Mouse (Mus musculus): Measurements from ENCODE around the gene Ttc4. TPM values are rescaled to one million over a fixed set of nuclear protein-coding genes. Genes with fewer than 3 reads are reported as not detected.

The Ttc4 gene
- polyA plus RNA-seq (2014; fragmentation: Illumina TruSeq; extraction: RNeasy Lipid Tissue Mini Kit (QIAGEN cat#74804); ENCODE audit: low read depth, low replicate concordance) = 28.8 TPM

DNA sequence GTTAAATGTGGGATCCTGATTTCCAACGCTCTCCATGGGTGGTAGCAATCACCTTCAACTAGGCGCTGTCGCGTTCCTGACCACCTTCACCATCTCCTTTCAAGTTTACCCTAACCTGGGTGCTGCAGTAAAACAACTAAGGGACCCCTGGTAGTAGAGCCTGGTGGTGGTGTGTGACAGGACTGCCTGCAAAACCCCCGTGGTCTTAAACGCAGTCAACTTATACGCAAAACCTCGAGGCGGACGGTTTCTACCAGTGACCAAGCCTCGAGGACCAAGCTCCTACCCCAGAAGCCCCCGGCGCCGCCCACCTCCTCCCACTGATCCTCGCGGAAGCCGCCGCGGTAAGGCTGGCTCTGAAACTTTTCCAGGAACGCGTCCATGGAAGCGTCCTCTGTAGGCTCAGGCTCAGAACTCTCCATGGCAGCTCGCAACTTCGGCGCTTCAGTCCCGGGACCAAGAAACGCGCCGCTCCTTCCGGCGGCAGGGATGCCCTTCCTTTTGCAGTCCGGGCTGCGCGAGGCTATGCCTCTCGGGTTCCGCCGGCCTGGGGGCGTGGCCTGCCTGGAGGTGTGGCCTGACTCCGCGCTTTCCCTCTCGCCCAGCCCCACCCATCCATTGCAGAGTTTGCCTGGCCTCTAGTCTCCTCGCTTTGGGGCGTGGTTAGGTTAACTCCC, at the start of gene Ttc4:
Gene Ttc4, minus strand, starts transcription at position 503 of the 677 bp plus-strand sequence.

DNA sequence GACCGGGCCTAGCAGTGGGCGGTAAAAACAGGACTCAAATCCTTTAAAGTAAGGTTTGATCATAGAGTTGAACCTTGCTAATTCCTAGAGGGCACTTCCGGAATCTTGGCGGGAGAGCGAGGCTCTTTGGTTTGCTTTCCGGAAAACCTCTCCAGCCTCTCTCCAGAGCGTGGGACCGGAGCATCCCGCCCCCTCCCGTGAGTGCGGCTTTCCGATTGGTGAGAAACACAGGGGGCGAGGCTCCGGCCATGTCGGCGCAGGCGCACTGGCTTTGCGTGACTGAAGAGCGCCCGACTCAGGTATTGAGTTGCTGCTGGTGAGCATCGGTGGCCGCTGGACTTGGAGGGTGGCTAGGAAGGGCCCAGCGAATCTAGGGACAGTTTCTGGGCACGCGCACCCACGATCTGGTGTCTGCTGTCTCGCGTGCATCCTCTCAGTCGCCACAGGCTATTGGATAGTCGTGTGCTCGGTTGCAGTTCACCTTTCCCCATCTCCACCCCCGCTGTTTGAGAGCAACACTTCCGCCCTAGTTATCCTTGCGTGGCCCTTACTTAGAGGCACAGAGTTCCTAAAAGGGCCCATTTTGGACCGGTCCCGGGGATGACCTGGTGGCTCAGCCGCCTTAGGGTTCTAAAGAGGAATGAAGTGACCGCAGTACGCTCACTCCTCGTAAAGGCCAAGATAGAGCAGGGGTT, 27.8 kb downstream of the Ttc4 start, which contains the start of gene Pars2:
Gene Pars2, plus strand, starts transcription at position 237 of the 695 bp plus-strand sequence.

DNA sequence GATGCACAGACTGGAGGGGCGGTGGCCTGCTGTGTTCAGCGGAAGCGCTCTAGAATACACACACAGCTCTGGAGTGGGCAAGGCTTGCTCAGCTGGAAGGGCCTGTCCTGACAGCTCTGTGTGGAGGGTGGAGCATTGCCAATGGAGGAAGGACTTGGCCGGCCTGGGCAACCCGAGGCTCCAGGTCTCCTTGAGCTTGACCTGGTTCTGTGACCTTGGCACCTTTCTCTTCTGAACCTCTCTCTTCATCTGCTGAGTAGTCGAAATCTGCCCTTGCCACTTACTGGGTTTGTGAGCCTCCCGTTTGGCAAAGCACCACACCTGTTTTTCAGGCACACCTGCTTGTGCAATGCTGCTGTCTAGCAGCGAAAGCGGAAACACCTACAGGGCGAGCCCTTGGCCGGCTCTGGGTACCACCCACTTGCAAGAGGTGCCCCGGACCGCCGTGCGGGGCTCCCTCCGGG, 56.7 kb downstream of the Ttc4 start, which contains the start of gene Ttc22:
Gene Ttc22, plus strand, starts transcription at position 403 of the 464 bp plus-strand sequence.

DNA sequence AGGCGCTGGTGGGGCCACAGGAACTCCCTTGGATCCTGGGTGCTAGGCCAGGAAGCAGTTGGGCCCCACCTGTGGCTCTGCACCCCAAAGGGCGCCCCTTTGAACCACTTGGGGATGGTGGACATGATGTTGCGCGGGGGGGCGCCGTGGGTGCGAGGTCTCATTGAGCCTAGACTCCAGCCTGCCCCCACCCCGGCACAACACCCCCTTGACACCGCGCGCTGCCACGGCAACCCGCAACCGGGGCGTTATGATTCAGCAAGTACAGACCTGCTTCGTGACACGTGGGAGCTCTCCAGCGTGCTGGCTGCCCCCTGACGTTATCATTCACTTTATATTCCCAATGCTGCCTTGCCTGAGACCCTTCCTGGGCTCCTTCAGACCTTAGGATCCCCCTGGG, 61.7 kb downstream of the Ttc4 start, which contains the start of gene Lexm:
Gene Lexm, minus strand, starts transcription at position 186 of the 400 bp plus-strand sequence.

Other genes starting within 250 kb of the Ttc4 start
- 0.24 TPM for gene Pcsk9, start 214.6 kb downstream of the Ttc4 start, polyA plus RNA-seq (2014; fragmentation: Illumina TruSeq; extraction: RNeasy Lipid Tissue Mini Kit (QIAGEN cat#74804); ENCODE audit: low read depth, low replicate concordance)
- 13.1 TPM for gene Bsnd, start 186.7 kb downstream of the Ttc4 start, polyA plus RNA-seq (2014; fragmentation: Illumina TruSeq; extraction: RNeasy Lipid Tissue Mini Kit (QIAGEN cat#74804); ENCODE audit: low read depth, low replicate concordance)
- gene Dhcr24, start 117.9 kb downstream of the Ttc4 start, polyA plus RNA-seq (2014; fragmentation: Illumina TruSeq; extraction: RNeasy Lipid Tissue Mini Kit (QIAGEN cat#74804); ENCODE audit: low read depth, low replicate concordance) = 6.8 TPM
- gene Lexm, start 61.7 kb downstream of the Ttc4 start, polyA plus RNA-seq (2014; fragmentation: Illumina TruSeq; extraction: RNeasy Lipid Tissue Mini Kit (QIAGEN cat#74804); ENCODE audit: low read depth, low replicate concordance) = not detected
- 0.32 TPM for gene Ttc22, start 56.5 kb downstream of the Ttc4 start, polyA plus RNA-seq (2014; fragmentation: Illumina TruSeq; extraction: RNeasy Lipid Tissue Mini Kit (QIAGEN cat#74804); ENCODE audit: low read depth, low replicate concordance)
- 2.5 TPM for gene Pars2, start 27.9 kb downstream of the Ttc4 start, polyA plus RNA-seq (2014; fragmentation: Illumina TruSeq; extraction: RNeasy Lipid Tissue Mini Kit (QIAGEN cat#74804); ENCODE audit: low read depth, low replicate concordance)
- gene Mroh7, start 52.0 kb upstream of the Ttc4 start, polyA plus RNA-seq (2014; fragmentation: Illumina TruSeq; extraction: RNeasy Lipid Tissue Mini Kit (QIAGEN cat#74804); ENCODE audit: low read depth, low replicate concordance) = 1.3 TPM
- 5.1 TPM for gene Fam151a, start 54.9 kb upstream of the Ttc4 start, polyA plus RNA-seq (2014; fragmentation: Illumina TruSeq; extraction: RNeasy Lipid Tissue Mini Kit (QIAGEN cat#74804); ENCODE audit: low read depth, low replicate concordance)
- 2.3 TPM for gene Acot11, start 126.1 kb upstream of the Ttc4 start, polyA plus RNA-seq (2014; fragmentation: Illumina TruSeq; extraction: RNeasy Lipid Tissue Mini Kit (QIAGEN cat#74804); ENCODE audit: low read depth, low replicate concordance)
- 35.0 TPM for gene Ssbp3, start 231.8 kb upstream of the Ttc4 start, polyA plus RNA-seq (2014; fragmentation: Illumina TruSeq; extraction: RNeasy Lipid Tissue Mini Kit (QIAGEN cat#74804); ENCODE audit: low read depth, low replicate concordance)

All from kidney, adult 10 weeks (tissue).